ENCODE assay signal across 8 mouse cellular contexts in genomic region chr1:160791381-160792155, GRCm38 (mm10). TPM values are rescaled to one million over a fixed set of nuclear protein-coding genes. Genes with fewer than 3 reads are reported as not detected.
DNase-seq lines count a peak whose midpoint lies in the region; ATAC-seq and TF ChIP-seq lines count a peak whose summit lies in the region.

No protein-coding gene starts in this region.

- TF ChIP-seq POLR2A in thymus, adult 2 months (IDR thresholded peaks at IDR 0.05; ENCODE audit: control insufficient read depth, extremely low read depth, insufficient read depth, low read length, poor library complexity): no peak

- ATAC-seq in heart, embryonic 14.5 days (ENCODE audit: insufficient number of reproducible peaks, insufficient read depth, low FRiP score, low read depth): no peak
- peak; percentile 4; the same call in 1 of the 2 replicates for ATAC-seq in liver, embryonic 11.5 days (replicated peaks; ENCODE audit: low FRiP score)
- ATAC-seq in neural tube, embryonic 13.5 days (ENCODE audit: low read depth): peak; percentile 33

- TF ChIP-seq CTCF in thymus, adult 2 months (IDR thresholded peaks at IDR 0.05; ENCODE audit: borderline replicate concordance, control insufficient read depth, extremely low read depth, insufficient read depth, low read length, poor library complexity): no peak

- peak overlapping the region; percentile 76 for H3K4me2 ChIP-seq in heart, embryonic 14.5 days (ENCODE audit: low read length)
- H3K4me2 ChIP-seq in liver, embryonic 11.5 days: peak overlapping the region; percentile 84
- H3K4me2 ChIP-seq in neural tube, embryonic 13.5 days: peak overlapping the region; percentile 95

- WGBS in thymus, adult 2 months: 12% methylated on average over 20 of the region's 20 CpGs
- 5% methylated on average over 20 of the region's 20 CpGs for WGBS in heart, embryonic 14.5 days
- 8% methylated on average over 20 of the region's 20 CpGs for WGBS in liver, embryonic 11.5 days
- WGBS in neural tube, embryonic 13.5 days: 10% methylated on average over 20 of the region's 20 CpGs

- H3K4me3 ChIP-seq in thymus, adult 2 months (ENCODE audit: control insufficient read depth, insufficient read depth, low read length): peak overlapping the region; percentile 90
- peak overlapping the region; percentile 67 to 97 for H3K4me3 ChIP-seq in heart, embryonic 14.5 days (ENCODE audit: control insufficient read depth in 1 of 2, insufficient read depth in 1 of 2, low read depth in 1 of 2, low read length in 2 of 2)
- H3K4me3 ChIP-seq in liver, embryonic 11.5 days (ENCODE audit: low read depth, low read length): peak overlapping the region; percentile 97
- peak overlapping the region; percentile 89 for H3K4me3 ChIP-seq in neural tube, embryonic 13.5 days

- peak overlapping the region; percentile 92 for H3K9ac ChIP-seq in heart, embryonic 14.5 days (ENCODE audit: low read length)
- peak overlapping the region; percentile 93 for H3K9ac ChIP-seq in liver, embryonic 11.5 days (ENCODE audit: low read depth, low read length)
- H3K9ac ChIP-seq in neural tube, embryonic 13.5 days: peak overlapping the region; percentile 90

- H3K4me1 ChIP-seq in thymus, adult 2 months (replicated peaks; ENCODE audit: control insufficient read depth, insufficient read depth, low read length): peaks cover 5% of the 10 kb centered on the region
- peaks cover 0 to 25% of the 10 kb centered on the region in 2 experiments; a peak in 3 of 4 replicates for H3K4me1 ChIP-seq in heart, embryonic 14.5 days (ENCODE audit: control insufficient read depth in 2 of 2, insufficient read depth in 2 of 2, low read length in 2 of 2)
- H3K4me1 ChIP-seq in liver, embryonic 11.5 days (replicated peaks; ENCODE audit: control insufficient read depth, insufficient read depth, low read length): peaks cover 15% of the 10 kb centered on the region
- peaks cover 11% of the 10 kb centered on the region for H3K4me1 ChIP-seq in neural tube, embryonic 13.5 days (replicated peaks)

- H3K27ac ChIP-seq in thymus, adult 2 months (ENCODE audit: control insufficient read depth, insufficient read depth, low read length): no peak overlapping the region
- H3K27ac ChIP-seq in heart, embryonic 14.5 days (replicated peaks in 1 of 2; ENCODE audit: control insufficient read depth in 1 of 2, insufficient read depth in 1 of 2, low read depth in 2 of 2, low read length in 2 of 2): peak overlapping the region; percentile 58 to 94
- peak overlapping the region; percentile 88 for H3K27ac ChIP-seq in liver, embryonic 11.5 days (ENCODE audit: low read depth, low read length)
- no peak overlapping the region for H3K27ac ChIP-seq in neural tube, embryonic 13.5 days (replicated peaks)

- H3K9me3 ChIP-seq in heart, embryonic 14.5 days (ENCODE audit: control insufficient read depth, low read length): no peaks in the 10 kb centered on the region
- no peaks in the 10 kb centered on the region for H3K9me3 ChIP-seq in liver, embryonic 11.5 days (ENCODE audit: control insufficient read depth, low read length)
- no peaks in the 10 kb centered on the region for H3K9me3 ChIP-seq in neural tube, embryonic 13.5 days

- no peaks in the 10 kb centered on the region; the same call in 1 of the 2 replicates for H3K27me3 ChIP-seq in thymus, adult 2 months (ENCODE audit: control insufficient read depth, insufficient read depth, low read length)
- no peaks in the 10 kb centered on the region for H3K27me3 ChIP-seq in heart, embryonic 14.5 days (ENCODE audit: control insufficient read depth, insufficient read depth, low read length)
- H3K27me3 ChIP-seq in liver, embryonic 11.5 days (replicated peaks; ENCODE audit: control insufficient read depth, insufficient read depth, low read length): no peaks in the 10 kb centered on the region
- 0 out of 2 replicates have a peak, but pooled peaks cover 3% of the 10 kb centered on the region for H3K27me3 ChIP-seq in neural tube, embryonic 13.5 days

- H3K36me3 ChIP-seq in thymus, adult 2 months (ENCODE audit: control insufficient read depth, insufficient read depth, low read length): no peaks in the 10 kb centered on the region
- H3K36me3 ChIP-seq in heart, embryonic 14.5 days (ENCODE audit: control insufficient read depth, insufficient read depth, low read length): no peaks in the 10 kb centered on the region
- no peaks in the 10 kb centered on the region for H3K36me3 ChIP-seq in liver, embryonic 11.5 days (ENCODE audit: control insufficient read depth, insufficient read depth, low read length)
- no peaks in the 10 kb centered on the region for H3K36me3 ChIP-seq in neural tube, embryonic 13.5 days

- peak; percentile 55 to 58 for DNase-seq in adrenal gland, postnatal 36 days
- no peak for DNase-seq in adrenal gland, postnatal 4 days (ENCODE audit: low spot score in 2 of 2)
- no peak for DNase-seq in thymus, adult 2 months
- no peak for DNase-seq in thymus, postnatal 36 days
- DNase-seq in liver, embryonic 11.5 days (ENCODE audit: low spot score): no peak
- no peak for DNase-seq in frontal cortex, adult 2 months (ENCODE audit: extremely low spot score in 1 of 2, low spot score in 1 of 2)

RNA-seq across cellular contexts. Expression of gene Rabgap1l, which starts 1.4 kb away (rescaled TPM):
- 10 to 100 TPM; 22.3 to 30.4 TPM for total RNA-seq in adrenal gland, postnatal 36 days (2021)
- 10 to 100 TPM; 28.0 to 34.7 TPM for total RNA-seq in adrenal gland, postnatal 4 days (2021)
- 53.3 and 56.5 TPM in 2 replicates for polyA plus RNA-seq in thymus, adult 2 months (2012; rRNA removed)
- polyA plus RNA-seq in heart, embryonic 14.5 days (2014; fragmentation: Nextera tagmentation; extraction: Ambion mirVana): 81.1 and 95.6 TPM in 2 replicates
- 63.5 and 69.3 TPM in 2 replicates for polyA plus RNA-seq in liver, embryonic 11.5 days (2014; fragmentation: Nextera tagmentation; extraction: Ambion mirVana)
- polyA plus RNA-seq in neural tube, embryonic 13.5 days (2015; fragmentation: Nextera tagmentation; extraction: Ambion mirVana): 20.5 and 23.7 TPM in 2 replicates
- 61.9 and 79.8 TPM in 2 replicates for polyA plus RNA-seq in frontal cortex, adult 2 months (2012; rRNA removed)

Comparison
In these comparisons a context has a peak if more than half of its experiments do, and no peak if none do; other contexts are left out.
1. DNase-seq: peak in adrenal gland, postnatal 36 days (2 of 2); none in adrenal gland, postnatal 4 days (0 of 2), thymus, adult 2 months (single experiment), thymus, postnatal 36 days (0 of 2), liver, embryonic 11.5 days (single experiment) and frontal cortex, adult 2 months (0 of 2).
2. H3K27ac ChIP-seq: peak in heart, embryonic 14.5 days (2 of 2) and liver, embryonic 11.5 days (single experiment); none in thymus, adult 2 months (single experiment) and neural tube, embryonic 13.5 days (single experiment).
3. Peak in every context shown above with its lines, with median percentiles within 50 percentile points of each other: H3K4me3 ChIP-seq, H3K4me2 ChIP-seq and H3K9ac ChIP-seq.